Mouse (Mus musculus) frontal cortex, adult (tissue): ENCODE measurements around the gene Sprn.

Experiments used
- ATAC-seq: cut with Nextera tagmentation; 2 replicates; pipeline ENCODE4 v1.9.2; 2017; ENCODE audit warnings: mild to moderate bottlenecking, moderate library complexity, mixed read lengths; ENCODE audit not compliant: low TSS enrichment

Gene Sprn

DNA sequence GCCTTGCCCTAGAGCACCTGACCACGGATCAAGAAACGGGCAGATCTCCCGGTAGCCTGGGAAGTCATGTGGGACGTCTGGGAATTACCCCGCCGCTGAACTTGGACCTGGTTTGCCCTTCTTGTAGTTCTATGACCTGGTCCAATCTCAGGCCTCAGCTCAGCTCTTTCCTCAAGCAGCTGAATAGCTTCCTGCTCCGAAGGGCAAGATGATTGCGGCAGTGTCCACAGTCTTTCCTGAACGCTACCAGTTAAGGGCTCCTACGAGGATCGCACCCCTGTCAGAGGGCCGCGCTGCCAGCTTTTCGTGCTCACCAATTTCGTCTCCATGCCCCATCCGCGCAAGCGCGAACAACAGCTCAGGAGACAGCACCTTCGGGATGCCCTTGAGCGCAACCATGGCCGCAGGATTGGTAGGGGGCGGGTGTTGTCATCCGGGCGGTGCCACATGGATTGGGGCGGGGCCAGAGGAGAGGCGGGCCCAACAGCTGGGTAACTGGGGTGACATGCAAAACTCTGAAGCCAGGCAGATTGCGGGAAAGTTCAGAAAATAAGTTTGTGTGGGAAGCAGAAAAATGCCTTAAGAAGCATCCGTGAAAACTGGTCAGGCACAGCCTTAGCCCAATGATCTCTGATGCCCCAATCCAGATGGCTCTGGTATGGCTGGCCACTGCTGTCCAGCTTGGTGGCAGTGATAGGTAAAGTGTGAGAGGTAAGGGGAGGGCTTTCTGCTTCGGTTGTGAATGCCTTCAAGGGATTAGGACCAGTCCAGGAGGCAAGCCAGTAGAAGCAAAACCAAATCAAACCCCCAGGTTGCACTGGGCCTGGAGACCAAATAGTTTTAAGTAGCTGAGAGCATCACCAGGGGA lies 52.5 kb downstream of the Sprn start, which contains the start of gene Fuom:
Gene Fuom, minus strand, starts transcription at position 449 of the 868 bp plus-strand sequence.
- peak; percentile 92 for ATAC-seq

DNA sequence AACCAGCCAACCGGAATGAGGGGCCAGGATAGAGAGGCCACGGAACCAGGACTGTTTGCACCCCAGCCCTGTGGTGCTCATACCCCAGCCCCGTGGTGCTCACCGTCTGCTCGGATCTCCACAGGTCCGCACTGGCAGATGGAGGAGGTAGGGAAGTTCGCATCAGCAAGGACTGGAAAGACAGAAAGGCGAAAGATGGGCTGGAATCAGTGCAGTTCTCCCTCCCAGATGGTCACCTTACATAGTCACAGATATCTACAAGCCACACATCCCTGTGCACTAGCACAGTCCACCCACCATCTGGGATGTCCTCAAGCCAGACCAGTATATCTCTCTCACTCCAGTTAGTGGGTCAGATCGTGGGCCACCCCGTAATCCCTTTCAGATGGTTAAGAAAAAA lies 53.2 kb downstream of the Sprn start:
- peak; percentile 45; the same call in 1 of the 2 replicates for ATAC-seq
